Mouse (Mus musculus) midbrain, embryonic 10.5 days (tissue): Measurements from ENCODE around the gene Foxn3. TPM values are rescaled to one million over a fixed set of nuclear protein-coding genes. Genes with fewer than 3 reads are reported as not detected.

ENCODE experiments used
- DNase-seq: peaks from one replicate; pipeline ENCODE4 v3.0.0-alpha.2; 2017; ENCODE audit warnings: low spot score
- H3K27ac ChIP-seq: fragments of 300-500 bp; sonication (generic); replicated peaks from 2 replicates; pipeline ENCODE4 v1.5.1; 2016; ENCODE audit warnings: mild to moderate bottlenecking
- H3K27me3 ChIP-seq: fragments of 300-500 bp; sonication (generic); 2 replicates; pipeline ENCODE4 v1.6.1; 2016; ENCODE audit warnings: low read depth, mild to moderate bottlenecking; ENCODE audit not compliant: poor library complexity, severe bottlenecking
- H3K36me3 ChIP-seq: fragments of 300-500 bp; sonication (generic); 2 replicates; pipeline ENCODE4 v1.6.1; 2016; ENCODE audit warnings: mild to moderate bottlenecking, moderate library complexity
- H3K4me1 ChIP-seq: fragments of 300-500 bp; sonication (generic); 2 replicates; pipeline ENCODE4 v1.6.1; 2016
- H3K4me3 ChIP-seq: fragments of 300-500 bp; sonication (generic); 2 replicates; pipeline ENCODE4 v1.5.1; 2016; ENCODE audit warnings: mild to moderate bottlenecking, moderate library complexity
- H3K9me3 ChIP-seq: fragments of 300-500 bp; sonication (generic); replicated peaks from 2 replicates; pipeline ENCODE4 v1.6.1; 2016; ENCODE audit warnings: mild to moderate bottlenecking
- WGBS: fragments of 180-500 bp; shearing (Covaris S2); methylation state at CpG from one replicate; pipeline ENCODE4 v1.1.7; 2016; 5-methylcytosine and 5-hydroxymethylcytosine counted together
- polyA plus RNA-seq: library from polyadenylated mRNA; unstranded; fragments of >200 nt; fragmentation: Nextera tagmentation; extraction: Ambion mirVana; gene quantifications from 2 replicates; pipeline ENCODE4 v1.2.1, GENCODE M21; 2016

Gene Foxn3
- polyA plus RNA-seq, 1 experiment from 2014 or later: 51.8 TPM

GRCm38 (mm10) chr12:99247939-99248338 lies 315.4 kb downstream of the Foxn3 start:
- Histone ChIP-seq H3K27ac (no peak overlapping the region), H3K4me3 (no peak overlapping the region), H3K36me3 (peaks cover 12% of the 10 kb centered on the region; the same call in 1 of the 2 replicates), H3K27me3 (no peaks in the 10 kb centered on the region), H3K4me1 (peaks cover 19% of the 10 kb centered on the region), H3K9me3 (no peaks in the 10 kb centered on the region; the same call in 1 of the 2 replicates)
- 85% methylated on average over 6 of the region's 6 CpGs for WGBS
- DNase-seq: no peak

DNA sequence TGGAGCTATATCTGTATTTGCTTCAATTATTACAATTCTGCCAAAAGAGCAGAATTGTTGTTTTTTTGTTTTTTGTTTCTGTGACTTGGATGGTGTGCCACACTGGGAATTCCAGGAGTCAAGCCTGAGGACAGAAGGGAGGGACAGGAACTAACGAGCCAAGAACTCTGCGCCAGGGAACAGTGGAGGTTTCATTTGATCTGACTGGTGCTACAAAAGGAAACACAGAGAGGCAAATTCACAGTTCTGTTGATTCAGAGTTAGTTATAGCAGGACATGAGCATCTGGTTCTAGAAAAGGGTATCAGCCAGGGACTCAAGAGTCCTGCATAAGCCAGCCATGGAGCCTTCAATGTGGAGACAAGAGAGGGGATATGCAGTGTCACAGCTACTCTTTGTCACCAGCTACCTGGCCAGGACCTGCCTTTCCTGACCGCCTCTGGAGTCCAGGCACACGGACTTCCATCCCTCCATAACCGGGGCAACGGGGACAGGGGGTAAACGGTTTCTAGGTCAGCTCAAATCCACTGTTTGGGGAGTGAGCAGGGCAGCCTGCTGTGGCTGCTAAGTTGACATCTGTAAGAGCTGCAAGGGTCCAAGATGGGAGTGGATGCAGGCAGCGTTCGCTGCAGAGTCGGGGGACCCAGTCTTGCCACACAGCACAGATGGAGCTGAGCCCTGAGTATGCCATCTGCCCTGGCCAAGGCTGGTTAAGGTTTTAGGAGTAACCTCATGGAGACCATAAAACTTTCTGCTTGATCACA lies 316.2 kb downstream of the Foxn3 start:
- DNase-seq: no peak
- Histone ChIP-seq H3K27ac (peak overlapping the region; percentile 34), H3K4me1 (peaks cover 19% of the 10 kb centered on the region), H3K36me3 (peaks cover 7% of the 10 kb centered on the region; the same call in 1 of the 2 replicates), H3K9me3 (no peaks in the 10 kb centered on the region; the same call in 1 of the 2 replicates), H3K4me3 (no peak overlapping the region), H3K27me3 (no peaks in the 10 kb centered on the region)
- 79% methylated on average over 10 of the region's 10 CpGs for WGBS

GRCm38 (mm10) chr12:99244673-99245072 lies 318.7 kb downstream of the Foxn3 start:
- WGBS: 89% methylated on average over 9 of the region's 9 CpGs
- H3K9me3 ChIP-seq: no peaks in the 10 kb centered on the region
- H3K27me3 ChIP-seq: no peaks in the 10 kb centered on the region
- H3K4me1 ChIP-seq: peaks cover 30% of the 10 kb centered on the region
- H3K27ac ChIP-seq: no peak overlapping the region; the same call in 1 of the 2 replicates
- no peaks in the 10 kb centered on the region for H3K36me3 ChIP-seq
- DNase-seq: no peak
- no peak overlapping the region for H3K4me3 ChIP-seq

- 92% methylated on average over 6 of the region's 6 CpGs for WGBS
- Histone ChIP-seq H3K9me3 (no peaks in the 10 kb centered on the region), H3K4me3 (no peak overlapping the region), H3K27me3 (no peaks in the 10 kb centered on the region), H3K4me1 (peaks cover 33% of the 10 kb centered on the region), H3K36me3 (no peaks in the 10 kb centered on the region), H3K27ac (no peak overlapping the region)
- no peak for DNase-seq
Observed at GRCm38 (mm10) chr12:99244264-99244663, 319.1 kb downstream of the Foxn3 start.

DNA sequence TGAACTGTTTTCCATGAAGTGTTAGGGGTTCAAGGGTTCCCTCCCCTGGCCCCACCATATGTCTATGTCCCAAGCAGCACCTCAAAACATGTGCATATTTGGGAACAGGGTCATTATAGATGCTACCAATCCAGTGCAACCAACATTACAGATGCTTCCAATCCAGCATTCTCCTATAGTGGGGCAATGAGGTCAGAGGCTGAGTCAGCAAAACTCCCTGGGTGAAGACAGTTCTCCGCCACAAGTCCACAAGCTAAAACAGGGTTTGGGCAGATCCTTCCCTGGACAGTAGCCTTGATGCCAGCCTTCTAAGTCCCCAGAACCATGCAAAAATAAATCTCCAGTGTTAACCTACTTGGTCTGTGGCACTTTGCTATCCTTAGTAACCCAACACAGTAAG lies 320.1 kb downstream of the Foxn3 start:
- WGBS: 87% methylated on average over 1 of the region's 1 CpGs
- H3K4me1 ChIP-seq: peaks cover 31% of the 10 kb centered on the region
- no peak overlapping the region for H3K27ac ChIP-seq
- no peaks in the 10 kb centered on the region for H3K27me3 ChIP-seq
- H3K9me3 ChIP-seq: no peaks in the 10 kb centered on the region
- no peaks in the 10 kb centered on the region for H3K36me3 ChIP-seq
- no peak for DNase-seq
- no peak overlapping the region for H3K4me3 ChIP-seq

DNA sequence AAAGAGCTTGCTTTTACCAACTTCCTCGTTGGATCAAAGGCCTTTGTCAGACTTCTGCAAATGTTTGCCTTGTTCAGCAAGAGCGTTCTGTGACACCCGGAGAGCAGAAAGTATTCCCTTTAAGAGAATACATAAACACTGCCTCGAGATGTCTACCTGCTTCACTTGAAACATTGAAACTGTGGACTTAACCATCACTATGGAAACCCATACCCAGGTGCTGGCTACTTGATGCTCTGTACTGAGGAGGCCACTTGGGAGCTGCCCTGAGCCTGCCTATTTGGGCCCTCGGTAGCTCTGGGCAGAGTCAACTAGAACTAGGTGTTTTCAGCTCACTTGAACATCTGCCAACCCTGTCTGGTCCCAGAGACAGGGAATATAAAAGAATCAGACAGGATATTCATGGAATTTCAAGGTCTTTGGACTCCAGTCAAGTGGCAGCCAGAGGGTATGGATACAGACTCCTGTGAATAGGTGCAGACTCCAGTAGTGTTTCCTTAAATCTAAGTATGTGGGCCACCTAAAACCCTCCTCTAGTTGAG lies 323.1 kb downstream of the Foxn3 start:
- H3K27ac ChIP-seq: no peak overlapping the region
- H3K9me3 ChIP-seq: no peaks in the 10 kb centered on the region
- H3K27me3 ChIP-seq: no peaks in the 10 kb centered on the region
- no peak overlapping the region for H3K4me3 ChIP-seq
- WGBS: 79% methylated on average over 5 of the region's 5 CpGs
- H3K36me3 ChIP-seq: no peaks in the 10 kb centered on the region
- H3K4me1 ChIP-seq: peaks cover 37% of the 10 kb centered on the region
- no peak for DNase-seq

GRCm38 (mm10) chr12:99239735-99240134 lies 323.6 kb downstream of the Foxn3 start:
- H3K27me3 ChIP-seq: no peaks in the 10 kb centered on the region
- no peak overlapping the region for H3K4me3 ChIP-seq
- peaks cover 40% of the 10 kb centered on the region for H3K4me1 ChIP-seq
- H3K9me3 ChIP-seq: no peaks in the 10 kb centered on the region
- no peaks in the 10 kb centered on the region for H3K36me3 ChIP-seq
- no peak for DNase-seq
- H3K27ac ChIP-seq: no peak overlapping the region
- 96% methylated on average over 11 of the region's 11 CpGs for WGBS

DNA sequence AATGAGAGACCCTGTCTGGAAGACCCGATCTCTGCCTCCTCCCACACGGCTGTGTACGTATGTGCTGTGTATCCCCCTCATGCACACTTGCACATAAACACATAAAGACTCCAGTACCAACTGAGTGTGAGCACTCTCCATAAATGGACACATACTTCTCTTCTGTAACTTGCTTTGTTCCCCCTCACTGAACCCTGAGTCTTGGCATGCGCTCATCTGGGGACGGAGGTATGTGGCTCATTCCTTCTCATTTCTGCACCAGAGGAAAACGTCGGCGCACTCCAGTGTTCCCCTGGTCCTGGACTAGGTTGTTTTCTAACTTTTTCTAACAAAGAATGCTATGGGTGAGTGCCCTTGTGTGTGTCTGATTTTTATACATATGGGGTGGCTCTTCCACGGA lies 325.9 kb downstream of the Foxn3 start:
- no peak for DNase-seq
- H3K27me3 ChIP-seq: no peaks in the 10 kb centered on the region
- no peaks in the 10 kb centered on the region for H3K36me3 ChIP-seq
- H3K27ac ChIP-seq: no peak overlapping the region
- no peaks in the 10 kb centered on the region for H3K9me3 ChIP-seq
- peaks cover 62% of the 10 kb centered on the region for H3K4me1 ChIP-seq
- WGBS: 92% methylated on average over 9 of the region's 9 CpGs
- no peak overlapping the region for H3K4me3 ChIP-seq

DNA sequence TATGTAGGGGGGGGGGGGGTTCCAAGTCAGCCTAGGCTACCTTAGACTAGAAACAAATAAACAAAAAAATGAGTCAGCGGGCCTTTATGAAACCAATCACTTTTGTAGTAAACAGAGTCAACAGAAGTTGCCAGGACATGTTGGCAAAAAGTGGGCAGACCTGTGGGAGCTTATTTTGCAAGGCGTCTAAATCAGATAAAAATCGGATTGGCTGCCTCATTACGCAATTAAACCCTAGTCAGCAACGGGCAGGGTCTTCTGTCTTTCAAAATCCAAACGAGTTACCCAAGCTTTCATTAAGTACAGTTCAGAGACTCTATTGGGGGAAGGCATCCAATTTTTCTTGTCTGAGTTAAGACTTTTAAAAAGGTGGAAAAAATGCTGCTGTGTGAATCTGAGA lies 329.0 kb downstream of the Foxn3 start:
- Histone ChIP-seq H3K4me3 (no peak overlapping the region), H3K9me3 (no peaks in the 10 kb centered on the region), H3K36me3 (no peaks in the 10 kb centered on the region), H3K27me3 (no peaks in the 10 kb centered on the region), H3K4me1 (peaks cover 80% of the 10 kb centered on the region), H3K27ac (peak overlapping the region; percentile 78)
- 75% methylated on average over 6 of the region's 6 CpGs for WGBS
- DNase-seq: no peak

GRCm38 (mm10) chr12:99233386-99233785 lies 330.0 kb downstream of the Foxn3 start:
- Histone ChIP-seq H3K9me3 (no peaks in the 10 kb centered on the region), H3K27me3 (no peaks in the 10 kb centered on the region), H3K4me3 (no peak overlapping the region), H3K36me3 (no peaks in the 10 kb centered on the region), H3K27ac (peak overlapping the region; percentile 78), H3K4me1 (peaks cover 86% of the 10 kb centered on the region)
- 37% methylated on average over 2 of the region's 2 CpGs for WGBS
- DNase-seq: no peak

DNA sequence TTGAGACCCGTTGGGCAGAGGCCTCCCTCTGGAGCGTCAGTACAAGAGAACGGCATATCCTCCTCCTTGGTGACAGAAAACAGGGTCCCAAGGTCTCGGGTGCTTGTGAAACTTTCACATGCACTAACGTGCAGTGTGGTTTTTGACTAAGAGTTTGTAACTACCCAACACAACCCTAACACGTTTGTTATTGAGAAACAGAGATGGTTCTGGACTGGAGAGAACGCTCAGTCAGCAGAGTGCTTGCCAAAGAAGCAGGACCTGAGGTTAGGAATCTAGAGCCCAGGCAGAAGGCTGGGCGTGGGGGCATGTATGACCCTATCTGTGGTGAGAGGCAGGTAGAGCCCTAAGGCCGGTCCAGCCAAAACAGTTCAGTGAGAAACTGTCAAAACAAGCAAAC lies 330.9 kb downstream of the Foxn3 start:
- no peaks in the 10 kb centered on the region for H3K36me3 ChIP-seq
- H3K9me3 ChIP-seq: no peaks in the 10 kb centered on the region
- WGBS: 71% methylated on average over 9 of the region's 9 CpGs
- H3K4me3 ChIP-seq: no peak overlapping the region
- no peak for DNase-seq
- peak overlapping the region; percentile 79 for H3K27ac ChIP-seq
- no peaks in the 10 kb centered on the region for H3K27me3 ChIP-seq
- H3K4me1 ChIP-seq: peaks cover 95% of the 10 kb centered on the region

DNA sequence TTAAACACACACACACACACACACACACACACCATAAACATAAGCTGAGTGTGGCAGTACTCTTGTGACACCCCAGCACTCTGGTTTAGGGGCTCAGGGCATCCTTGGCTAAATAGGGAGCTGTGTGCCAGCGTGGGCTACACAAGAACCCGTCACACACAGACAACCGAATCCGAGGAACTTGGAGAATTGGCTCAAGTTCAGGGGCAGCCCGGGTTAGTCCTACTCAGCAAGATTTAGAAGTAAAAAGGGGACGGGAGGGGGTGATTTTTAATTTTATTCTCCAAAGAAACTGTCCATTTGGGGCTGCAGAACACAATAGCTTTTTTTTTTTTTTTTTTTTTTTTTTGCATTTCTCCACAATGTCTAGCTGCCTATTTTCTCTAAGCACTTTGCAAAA lies 332.1 kb downstream of the Foxn3 start:
- WGBS: 70% methylated on average over 6 of the region's 6 CpGs
- no peaks in the 10 kb centered on the region for H3K36me3 ChIP-seq
- no peak overlapping the region for H3K4me3 ChIP-seq
- peak overlapping the region; percentile 82 for H3K27ac ChIP-seq
- DNase-seq: no peak
- no peaks in the 10 kb centered on the region for H3K27me3 ChIP-seq
- H3K9me3 ChIP-seq: no peaks in the 10 kb centered on the region
- H3K4me1 ChIP-seq: peaks cover 100% of the 10 kb centered on the region

GRCm38 (mm10) chr12:99230783-99231048 lies 332.7 kb downstream of the Foxn3 start:
- H3K27ac ChIP-seq: peak overlapping the region; percentile 82
- DNase-seq: no peak
- H3K9me3 ChIP-seq: no peaks in the 10 kb centered on the region
- WGBS: 33% methylated on average over 5 of the region's 5 CpGs
- H3K27me3 ChIP-seq: peaks cover under 1% of the 10 kb centered on the region; the same call in 1 of the 2 replicates
- no peaks in the 10 kb centered on the region for H3K36me3 ChIP-seq
- peak overlapping the region; percentile 22; the same call in 1 of the 2 replicates for H3K4me3 ChIP-seq
- peaks cover 100% of the 10 kb centered on the region for H3K4me1 ChIP-seq
